Mouse (Mus musculus): Measurements from ENCODE around the gene Rsu1. TPM values are rescaled to one million over a fixed set of nuclear protein-coding genes. Genes with fewer than 3 reads are reported as not detected.

Rsu1 gene
- total RNA-seq (2021): 10 to 100 TPM; 29.1 to 33.6 TPM
- long read RNA-seq, transcript Rsu1-201 (9 exons, 1,546 nt): major isoform, 20 of 26 reads
- long read RNA-seq, partial matches to known transcripts: 0 of 26 reads
- long read RNA-seq, other reads (novel, unspliced or antisense): 6 of 26 reads

GRCm38 (mm10) chr2:13271165-13271957, at the start of gene Rsu1:
TSS of gene Rsu1 (minus strand) at chr2:13271415.
- DNase-seq (ENCODE audit: low spot score in 2 of 2): peak; percentile 95 to 99

GRCm38 (mm10) chr2:13303376-13303775, 32.2 kb upstream of the Rsu1 start:
- DNase-seq (ENCODE audit: low spot score in 2 of 2): no peak

GRCm38 (mm10) chr2:13299031-13299430, 27.8 kb upstream of the Rsu1 start:
- DNase-seq (ENCODE audit: low spot score in 2 of 2): peak in 1 of 2 experiments; percentile 17

GRCm38 (mm10) chr2:13297733-13298132, 26.5 kb upstream of the Rsu1 start:
- DNase-seq (ENCODE audit: low spot score in 2 of 2): no peak

- peak in 1 of 2 experiments; percentile 64 for DNase-seq (ENCODE audit: low spot score in 2 of 2)
Observed at GRCm38 (mm10) chr2:13290661-13291060, 19.4 kb upstream of the Rsu1 start.

GRCm38 (mm10) chr2:13290070-13290469, 18.9 kb upstream of the Rsu1 start:
- DNase-seq (ENCODE audit: low spot score in 2 of 2): no peak

GRCm38 (mm10) chr2:13278114-13278862, 7.1 kb upstream of the Rsu1 start:
- DNase-seq (ENCODE audit: low spot score in 2 of 2): no peak

GRCm38 (mm10) chr2:13275874-13276273, 4.7 kb upstream of the Rsu1 start:
- no peak for DNase-seq (ENCODE audit: low spot score in 2 of 2)

- DNase-seq (ENCODE audit: low spot score in 2 of 2): no peak
Observed at GRCm38 (mm10) chr2:13270736-13271135, 479 bp downstream of the Rsu1 start.

GRCm38 (mm10) chr2:13268681-13269293, 2.4 kb downstream of the Rsu1 start:
- DNase-seq (ENCODE audit: low spot score in 2 of 2): no peak

- DNase-seq (ENCODE audit: low spot score in 2 of 2): peak in 1 of 2 experiments; percentile 53
Observed at GRCm38 (mm10) chr2:13264875-13265274, 6.3 kb downstream of the Rsu1 start.

GRCm38 (mm10) chr2:13263150-13263549, 8.1 kb downstream of the Rsu1 start:
- no peak for DNase-seq (ENCODE audit: low spot score in 2 of 2)

- no peak for DNase-seq (ENCODE audit: low spot score in 2 of 2)
Observed at GRCm38 (mm10) chr2:13258606-13259005, 12.6 kb downstream of the Rsu1 start.

GRCm38 (mm10) chr2:13240711-13241110, 30.5 kb downstream of the Rsu1 start:
- DNase-seq (ENCODE audit: low spot score in 2 of 2): no peak

GRCm38 (mm10) chr2:13237140-13237901, 33.9 kb downstream of the Rsu1 start:
- DNase-seq (ENCODE audit: low spot score in 2 of 2): peak in 1 of 2 experiments; percentile 74

- no peak for DNase-seq (ENCODE audit: low spot score in 2 of 2)
Observed at GRCm38 (mm10) chr2:13235696-13236095, 35.5 kb downstream of the Rsu1 start.

- DNase-seq (ENCODE audit: low spot score in 2 of 2): no peak
Observed at GRCm38 (mm10) chr2:13234796-13235195, 36.4 kb downstream of the Rsu1 start.

GRCm38 (mm10) chr2:13233902-13234301, 37.3 kb downstream of the Rsu1 start:
- DNase-seq (ENCODE audit: low spot score in 2 of 2): no peak

GRCm38 (mm10) chr2:13233254-13233835, 37.9 kb downstream of the Rsu1 start:
- DNase-seq (ENCODE audit: low spot score in 2 of 2): no peak

GRCm38 (mm10) chr2:13232305-13232704, 38.9 kb downstream of the Rsu1 start:
- no peak for DNase-seq (ENCODE audit: low spot score in 2 of 2)
